Mouse (Mus musculus): ENCODE measurements around the gene Agpat3. TPM values are rescaled to one million over a fixed set of nuclear protein-coding genes. Genes with fewer than 3 reads are reported as not detected.

The Agpat3 gene
- polyA plus RNA-seq, 1 experiment from 2014 or later = 48.7 TPM

GRCm38 (mm10) chr10:78277835-78278234 is 74.5 kb downstream of the Agpat3 start:
- no peaks in the 10 kb centered on the region for H3K9me3 ChIP-seq
- WGBS = 82% methylated on average over 3 of the region's 3 CpGs
- peaks cover 84% of the 10 kb centered on the region for H3K36me3 ChIP-seq

GRCm38 (mm10) chr10:78276242-78276641 is 76.0 kb downstream of the Agpat3 start:
- H3K9ac ChIP-seq (replicated peaks) = no peak overlapping the region
- ATAC-seq (ENCODE audit: insufficient number of reproducible peaks, insufficient read depth, low FRiP score, low TSS enrichment, low read depth) = no peak
- H3K9me3 ChIP-seq = no peaks in the 10 kb centered on the region
- no peaks in the 10 kb centered on the region; the same call in 1 of the 2 replicates for H3K27me3 ChIP-seq
- H3K4me1 ChIP-seq (replicated peaks) = no peaks in the 10 kb centered on the region; the same call in 1 of the 2 replicates
- peaks cover 84% of the 10 kb centered on the region for H3K36me3 ChIP-seq
- 89% methylated on average over 4 of the region's 4 CpGs for WGBS
- H3K27ac ChIP-seq = no peak overlapping the region
- H3K4me2 ChIP-seq = no peak overlapping the region
- no peak overlapping the region for H3K4me3 ChIP-seq (replicated peaks)

More at GRCm38 (mm10) chr10:78277835-78278234, 74.5 kb downstream of the Agpat3 start:
- no peak overlapping the region for H3K4me2 ChIP-seq
- no peaks in the 10 kb centered on the region; the same call in 1 of the 2 replicates for H3K27me3 ChIP-seq
- H3K4me1 ChIP-seq (replicated peaks) = no peaks in the 10 kb centered on the region; the same call in 1 of the 2 replicates
- ATAC-seq (ENCODE audit: insufficient number of reproducible peaks, insufficient read depth, low FRiP score, low TSS enrichment, low read depth) = no peak
- H3K27ac ChIP-seq = no peak overlapping the region
- no peak overlapping the region for H3K4me3 ChIP-seq (replicated peaks)
- H3K9ac ChIP-seq (replicated peaks) = no peak overlapping the region

GRCm38 (mm10) chr10:78272932-78273331 is 79.4 kb downstream of the Agpat3 start:
- H3K36me3 ChIP-seq = peaks cover 64% of the 10 kb centered on the region
- no peak for ATAC-seq (ENCODE audit: insufficient number of reproducible peaks, insufficient read depth, low FRiP score, low TSS enrichment, low read depth)
- H3K4me1 ChIP-seq (replicated peaks) = no peaks in the 10 kb centered on the region; the same call in 1 of the 2 replicates
- no peak overlapping the region for H3K4me3 ChIP-seq (replicated peaks)
- H3K27ac ChIP-seq = no peak overlapping the region
- H3K9ac ChIP-seq (replicated peaks) = no peak overlapping the region
- H3K4me2 ChIP-seq = no peak overlapping the region
- no peaks in the 10 kb centered on the region; the same call in 1 of the 2 replicates for H3K27me3 ChIP-seq
- 41% methylated on average over 8 of the region's 9 CpGs for WGBS
- no peaks in the 10 kb centered on the region for H3K9me3 ChIP-seq

DNA sequence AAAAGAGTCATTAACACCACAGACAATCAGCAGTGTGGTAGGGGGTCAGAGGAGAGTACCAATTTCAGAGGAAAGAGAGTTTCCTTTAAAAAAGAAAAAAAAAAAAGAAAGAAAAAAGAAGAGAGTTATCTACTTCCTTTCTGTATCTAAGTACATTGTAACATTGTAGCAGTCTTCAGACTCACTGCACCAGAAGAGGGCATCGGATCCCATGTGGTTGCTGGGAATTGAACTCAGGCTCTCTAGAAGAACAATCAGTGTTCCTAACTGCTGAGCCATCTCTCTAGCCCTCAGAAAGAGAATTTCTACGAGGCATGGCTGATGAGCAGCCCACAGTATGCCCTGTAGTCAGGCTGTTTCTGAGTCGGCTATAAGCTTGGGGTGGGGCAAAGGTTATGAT is 86.4 kb downstream of the Agpat3 start:
- WGBS = 72% methylated on average over 3 of the region's 3 CpGs

DNA sequence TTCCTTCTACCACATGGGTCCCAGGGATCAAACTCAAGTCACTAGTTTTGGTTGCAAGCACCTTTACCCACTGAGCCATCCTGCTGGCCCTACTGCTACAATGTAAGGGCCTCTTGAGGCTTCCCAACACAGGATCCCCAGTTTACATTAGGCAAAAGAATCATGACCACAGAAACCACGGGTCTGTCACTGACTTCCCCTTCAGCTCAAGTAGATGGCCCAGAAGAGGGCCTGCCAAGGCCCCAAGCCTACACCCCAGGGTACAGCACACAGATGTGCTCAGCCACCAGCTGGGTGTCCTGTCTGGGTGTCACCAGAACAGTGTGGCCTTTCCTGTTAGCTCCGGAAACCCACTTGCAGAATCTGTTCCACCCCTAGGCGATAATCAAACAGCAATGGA is 87.6 kb downstream of the Agpat3 start:
- WGBS = 80% methylated on average over 3 of the region's 3 CpGs
- no peak overlapping the region for H3K4me3 ChIP-seq (replicated peaks)
- H3K27ac ChIP-seq = no peak overlapping the region
- no peaks in the 10 kb centered on the region for H3K4me1 ChIP-seq (replicated peaks)
- H3K36me3 ChIP-seq = no peaks in the 10 kb centered on the region
- no peak for ATAC-seq (ENCODE audit: insufficient number of reproducible peaks, insufficient read depth, low FRiP score, low TSS enrichment, low read depth)
- H3K9ac ChIP-seq (replicated peaks) = no peak overlapping the region
- H3K27me3 ChIP-seq = no peaks in the 10 kb centered on the region
- no peak overlapping the region for H3K4me2 ChIP-seq
- no peaks in the 10 kb centered on the region for H3K9me3 ChIP-seq

More for the DNA sequence above, 86.4 kb downstream of the Agpat3 start:
- Histone ChIP-seq H3K36me3 (peaks cover 2% of the 10 kb centered on the region; the same call in 1 of the 2 replicates), H3K4me2 (no peak overlapping the region), H3K27ac (no peak overlapping the region), H3K27me3 (no peaks in the 10 kb centered on the region), H3K4me1 (replicated peaks) (no peaks in the 10 kb centered on the region), H3K4me3 (replicated peaks) (no peak overlapping the region), H3K9ac (replicated peaks) (no peak overlapping the region), H3K9me3 (no peaks in the 10 kb centered on the region)
- ATAC-seq (ENCODE audit: insufficient number of reproducible peaks, insufficient read depth, low FRiP score, low TSS enrichment, low read depth) = no peak

GRCm38 (mm10) chr10:78260916-78261650 is 91.2 kb downstream of the Agpat3 start:
- no peak overlapping the region for H3K4me3 ChIP-seq (replicated peaks)

GRCm38 (mm10) chr10:78260322-78260721 is 92.0 kb downstream of the Agpat3 start:
- no peak overlapping the region for H3K27ac ChIP-seq
- H3K4me1 ChIP-seq (replicated peaks) = no peaks in the 10 kb centered on the region
- H3K27me3 ChIP-seq = no peaks in the 10 kb centered on the region
- H3K9ac ChIP-seq (replicated peaks) = no peak overlapping the region
- no peaks in the 10 kb centered on the region for H3K36me3 ChIP-seq
- no peaks in the 10 kb centered on the region for H3K9me3 ChIP-seq
- 24% methylated on average over 5 of the region's 5 CpGs for WGBS
- no peak overlapping the region for H3K4me2 ChIP-seq
- H3K4me3 ChIP-seq (replicated peaks) = no peak overlapping the region
- ATAC-seq (ENCODE audit: insufficient number of reproducible peaks, insufficient read depth, low FRiP score, low TSS enrichment, low read depth) = no peak

More at GRCm38 (mm10) chr10:78260916-78261650, 91.2 kb downstream of the Agpat3 start:
- Histone ChIP-seq H3K27ac (no peak overlapping the region), H3K36me3 (no peaks in the 10 kb centered on the region), H3K4me1 (replicated peaks) (no peaks in the 10 kb centered on the region), H3K27me3 (no peaks in the 10 kb centered on the region), H3K4me2 (no peak overlapping the region), H3K9me3 (no peaks in the 10 kb centered on the region), H3K9ac (replicated peaks) (no peak overlapping the region)
- WGBS = 69% methylated on average over 7 of the region's 7 CpGs
- ATAC-seq (ENCODE audit: insufficient number of reproducible peaks, insufficient read depth, low FRiP score, low TSS enrichment, low read depth) = no peak

GRCm38 (mm10) chr10:78259702-78260101 is 92.6 kb downstream of the Agpat3 start:
- no peak overlapping the region for H3K9ac ChIP-seq (replicated peaks)
- no peaks in the 10 kb centered on the region for H3K9me3 ChIP-seq
- H3K27ac ChIP-seq = no peak overlapping the region
- H3K4me1 ChIP-seq (replicated peaks) = no peaks in the 10 kb centered on the region
- ATAC-seq (ENCODE audit: insufficient number of reproducible peaks, insufficient read depth, low FRiP score, low TSS enrichment, low read depth) = no peak
- WGBS = 46% methylated on average over 6 of the region's 6 CpGs
- no peaks in the 10 kb centered on the region for H3K36me3 ChIP-seq
- H3K27me3 ChIP-seq = no peaks in the 10 kb centered on the region
- no peak overlapping the region for H3K4me3 ChIP-seq (replicated peaks)
- H3K4me2 ChIP-seq = no peak overlapping the region

DNA sequence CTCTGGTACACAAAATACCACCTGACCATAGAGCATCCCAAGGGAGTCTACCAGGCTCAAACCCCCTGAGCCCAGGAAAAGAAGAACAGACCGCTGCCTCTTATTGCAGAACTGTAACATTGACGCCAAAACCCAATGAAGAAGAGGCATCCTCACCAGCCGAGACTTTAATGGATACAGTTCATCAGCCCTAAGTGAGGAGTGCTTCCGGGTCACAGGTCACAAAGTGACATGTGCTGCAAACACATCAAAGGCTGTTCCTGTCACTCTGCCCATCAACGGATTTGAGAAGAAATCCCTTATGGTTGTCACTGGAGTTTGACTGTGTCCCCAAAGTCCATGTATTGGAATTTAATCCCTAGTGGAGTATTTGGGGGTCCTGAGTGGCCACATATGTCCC is 93.1 kb downstream of the Agpat3 start:
- ATAC-seq (ENCODE audit: insufficient number of reproducible peaks, insufficient read depth, low FRiP score, low TSS enrichment, low read depth) = no peak
- Histone ChIP-seq H3K4me2 (no peak overlapping the region), H3K4me3 (replicated peaks) (no peak overlapping the region), H3K36me3 (no peaks in the 10 kb centered on the region), H3K27me3 (no peaks in the 10 kb centered on the region), H3K9ac (replicated peaks) (no peak overlapping the region), H3K9me3 (no peaks in the 10 kb centered on the region), H3K4me1 (replicated peaks) (no peaks in the 10 kb centered on the region), H3K27ac (no peak overlapping the region)
- 67% methylated on average over 5 of the region's 5 CpGs for WGBS

GRCm38 (mm10) chr10:78258142-78258675 is 94.1 kb downstream of the Agpat3 start:
- Histone ChIP-seq H3K9ac (replicated peaks) (no peak overlapping the region), H3K4me3 (replicated peaks) (no peak overlapping the region), H3K4me2 (no peak overlapping the region), H3K4me1 (replicated peaks) (no peaks in the 10 kb centered on the region), H3K36me3 (no peaks in the 10 kb centered on the region), H3K27me3 (no peaks in the 10 kb centered on the region), H3K27ac (no peak overlapping the region), H3K9me3 (no peaks in the 10 kb centered on the region)
- WGBS = 75% methylated on average over 6 of the region's 6 CpGs
- no peak for ATAC-seq (ENCODE audit: insufficient number of reproducible peaks, insufficient read depth, low FRiP score, low TSS enrichment, low read depth)

DNA sequence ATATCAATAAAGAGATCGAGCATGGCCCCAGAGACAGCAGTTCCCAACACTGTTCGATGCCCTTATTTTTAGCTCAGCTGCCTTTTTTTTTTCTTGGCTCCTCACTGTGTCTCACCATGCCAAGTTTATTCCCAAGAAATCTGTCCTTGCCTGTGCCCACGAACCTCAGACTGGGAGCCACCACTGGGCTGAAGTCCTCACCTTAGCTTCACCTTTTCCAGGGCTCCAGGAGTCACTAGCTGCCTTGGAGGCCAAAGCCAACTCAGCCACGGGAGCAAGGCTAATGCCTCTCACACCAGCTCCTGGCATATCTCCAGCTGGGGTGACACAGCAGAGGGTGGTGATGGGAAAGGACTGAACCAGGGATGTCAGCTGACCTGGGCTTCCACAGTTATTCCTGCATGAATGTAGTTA is 96.6 kb downstream of the Agpat3 start:
- H3K27ac ChIP-seq = no peak overlapping the region
- H3K4me1 ChIP-seq (replicated peaks) = no peaks in the 10 kb centered on the region
- H3K9me3 ChIP-seq = no peaks in the 10 kb centered on the region
- H3K9ac ChIP-seq (replicated peaks) = no peak overlapping the region
- H3K4me3 ChIP-seq (replicated peaks) = no peak overlapping the region
- no peak overlapping the region for H3K4me2 ChIP-seq
- H3K27me3 ChIP-seq = no peaks in the 10 kb centered on the region
- 74% methylated on average over 4 of the region's 4 CpGs for WGBS
- no peaks in the 10 kb centered on the region for H3K36me3 ChIP-seq
- ATAC-seq (ENCODE audit: insufficient number of reproducible peaks, insufficient read depth, low FRiP score, low TSS enrichment, low read depth) = no peak

Measured in limb, embryonic 12.5 days (tissue).